Mouse (Mus musculus) olfactory bulb, adult 2 months (tissue): ENCODE data around the gene Enpp4. TPM values are rescaled to one million over a fixed set of nuclear protein-coding genes. Genes with fewer than 3 reads are reported as not detected.

Experiments used
- H3K27ac ChIP-seq: fragments of 200-500 bp; 2 replicates; pipeline ENCODE4 v1.5.1; 2012; ENCODE audit warnings: low read depth, low read length; ENCODE audit not compliant: insufficient read depth
- H3K4me1 ChIP-seq: fragments of 200-500 bp; 2 replicates; pipeline ENCODE4 v1.6.1; 2012; ENCODE audit warnings: low read length; ENCODE audit not compliant: control insufficient read depth, insufficient read depth
- H3K4me3 ChIP-seq: fragments of 200-500 bp; 2 replicates; pipeline ENCODE4 v1.5.1; 2012; ENCODE audit warnings: mild to moderate bottlenecking, low read depth, low read length, moderate library complexity; ENCODE audit not compliant: insufficient read depth
- CTCF ChIP-seq: fragments of 200-500 bp; IDR thresholded peaks from 2 replicates; pipeline ENCODE4 v1.5.1; 2012; ENCODE audit warnings: low read depth, mild to moderate bottlenecking, low read length, moderate library complexity; ENCODE audit not compliant: insufficient read depth
- POLR2A ChIP-seq: fragments of 200-500 bp; IDR thresholded peaks from 2 replicates; pipeline ENCODE4 v1.6.1; 2012; ENCODE audit warnings: mild to moderate bottlenecking, low read depth, low read length, moderate library complexity; ENCODE audit not compliant: insufficient read depth
- WGBS: fragments of 180-500 bp; shearing (Covaris S2); methylation state at CpG from one replicate; pipeline ENCODE4 v1.1.7; 2018; 5-methylcytosine and 5-hydroxymethylcytosine counted together
- polyA plus RNA-seq: library from polyadenylated mRNA; stranded (reverse); fragments of >200 nt; gene quantifications from 2 replicates; pipeline ENCODE4 v1.2.4, GENCODE M21; 2012; ENCODE audit warnings: low replicate concordance; ENCODE audit not compliant: missing spikeins, insufficient read depth, insufficient read length

Gene Enpp4
- polyA plus RNA-seq, 1 experiment: not detected

DNA sequence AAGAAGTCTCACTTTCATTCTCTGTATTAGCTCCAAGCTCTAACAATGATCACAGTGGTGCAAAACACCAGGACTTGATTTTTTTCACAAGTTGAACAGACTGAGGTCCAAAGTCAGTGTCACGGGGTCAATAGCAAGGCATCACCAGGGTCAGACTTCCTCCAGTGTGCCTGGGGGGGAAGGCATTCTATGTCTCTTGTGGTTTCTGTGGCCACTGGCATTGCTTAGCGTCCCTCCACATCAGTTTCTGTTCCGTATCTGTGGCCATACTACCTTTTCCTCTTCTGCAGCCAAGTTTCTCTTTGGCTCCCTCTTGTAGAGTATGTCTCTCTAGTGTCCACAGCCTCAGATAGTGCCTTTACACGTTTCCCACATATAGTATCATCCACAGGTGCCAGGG, 52.2 kb downstream of the Enpp4 start:
- 82% methylated on average over 4 of the region's 4 CpGs for WGBS
- Histone ChIP-seq H3K4me3 (no peak overlapping the region), H3K27ac (no peak overlapping the region), H3K4me1 (no peaks in the 10 kb centered on the region)
- TF ChIP-seq CTCF (no peak), POLR2A (no peak)

Other genes with a start within 250 kb of the Enpp4 start
- gene Enpp5, start 27.0 kb downstream of the Enpp4 start, polyA plus RNA-seq: not detected in 2 replicates
- gene Clic5, start 82.8 kb upstream of the Enpp4 start, polyA plus RNA-seq: not detected in 2 replicates